Mouse (Mus musculus) thymus, adult 2 months (tissue): ENCODE data around the gene Fgfr2.

ENCODE experiments used
- CTCF ChIP-seq: fragments of 200-500 bp; IDR thresholded peaks from 2 replicates; pipeline ENCODE4 v1.5.1; 2012; ENCODE audit warnings: mild to moderate bottlenecking, control low read depth, low read length, moderate library complexity, borderline replicate concordance; ENCODE audit not compliant: control insufficient read depth, poor library complexity, insufficient read depth; ENCODE audit errors: extremely low read depth
- POLR2A ChIP-seq: fragments of 200-500 bp; IDR thresholded peaks from 2 replicates; pipeline ENCODE4 v1.6.1; 2012; ENCODE audit warnings: mild to moderate bottlenecking, low read length, control low read depth, moderate library complexity; ENCODE audit not compliant: control insufficient read depth, poor library complexity, insufficient read depth; ENCODE audit errors: extremely low read depth

GRCm38 (mm10) chr7:132335367-132335766, 787.8 kb downstream of the Fgfr2 start:
- TF ChIP-seq CTCF: no peak
- no peak for TF ChIP-seq POLR2A
